Mouse (Mus musculus) limb, embryonic 14.5 days (tissue): ENCODE data around the gene Gm6525. TPM values are rescaled to one million over a fixed set of nuclear protein-coding genes. Genes with fewer than 3 reads are reported as not detected.

Experiments used
- ATAC-seq: fragments of 200-750 bp; cut with Nextera tagmentation; 2 replicates; pipeline ENCODE4 v1.8.0; 2017; ENCODE audit warnings: low read depth, moderate number of reproducible peaks, moderate TSS enrichment; ENCODE audit not compliant: low FRiP score
- DNase-seq: peaks from one replicate; pipeline ENCODE4 v3.0.0-alpha.2; 2015; ENCODE audit warnings: low spot score
- H3K27ac ChIP-seq: fragments of 300-500 bp; sonication (generic); replicated peaks from 2 replicates; pipeline ENCODE4 v1.5.1; 2014; ENCODE audit warnings: low read depth, mild to moderate bottlenecking, low read length, moderate library complexity, mixed read lengths
- H3K27me3 ChIP-seq: fragments of 300-500 bp; sonication (generic); 2 replicates; pipeline ENCODE4 v1.6.1; 2014; ENCODE audit warnings: low read length, mixed read lengths; ENCODE audit not compliant: control insufficient read depth, insufficient read depth
- H3K36me3 ChIP-seq: fragments of 300-500 bp; sonication (generic); 2 replicates; pipeline ENCODE4 v1.6.1; 2014; ENCODE audit warnings: mild to moderate bottlenecking, low read length, moderate library complexity, mixed read lengths; ENCODE audit not compliant: control insufficient read depth, insufficient read depth
- H3K4me1 ChIP-seq: fragments of 300-500 bp; sonication (generic); 2 replicates; pipeline ENCODE4 v1.6.1; 2014; ENCODE audit warnings: antibody characterized with exemption, low read length, mixed read lengths; ENCODE audit not compliant: control insufficient read depth, insufficient read depth
- H3K4me2 ChIP-seq: fragments of 300-500 bp; sonication (generic); replicated peaks from 2 replicates; pipeline ENCODE4 v1.6.1; 2014; ENCODE audit warnings: low read depth, mild to moderate bottlenecking, low read length, moderate library complexity; ENCODE audit not compliant: severe bottlenecking
- H3K4me3 ChIP-seq: fragments of 300-500 bp; sonication (generic); replicated peaks from 2 replicates; pipeline ENCODE4 v1.5.1; 2014; ENCODE audit warnings: low read length
- H3K9ac ChIP-seq: fragments of 300-500 bp; sonication (generic); 2 replicates; pipeline ENCODE4 v1.6.1; 2014; ENCODE audit warnings: mild to moderate bottlenecking, low read depth, low read length, moderate library complexity; ENCODE audit not compliant: severe bottlenecking
- H3K9me3 ChIP-seq: fragments of 300-500 bp; sonication (generic); 2 replicates; pipeline ENCODE4 v1.6.1; 2016; ENCODE audit warnings: low read length; ENCODE audit not compliant: control insufficient read depth
- POLR2A ChIP-seq: fragments of 200-500 bp; IDR thresholded peaks from 2 replicates; pipeline ENCODE4 v1.8.0; 2012; ENCODE audit warnings: inconsistent platforms, mild to moderate bottlenecking, moderate library complexity, borderline replicate concordance; ENCODE audit not compliant: insufficient read depth, insufficient read length; ENCODE audit errors: extremely low read depth
- WGBS: fragments of 180-500 bp; shearing (Covaris S2); extraction: QIAGEN DNeasy Blood & Tissue Kit; methylation state at CpG from one replicate; pipeline ENCODE4 v1.1.7; 2014; 5-methylcytosine and 5-hydroxymethylcytosine counted together
- polyA plus RNA-seq, 2 experiments: library from polyadenylated mRNA; depleted of rRNA in 1 of 2; stranded (reverse) in 1 of 2; unstranded in 1 of 2; fragments of >200 nt; fragmentation: Nextera tagmentation in 1 of 2; extraction: Ambion mirVana in 1 of 2; gene quantifications; 2 replicates each; pipeline versions ENCODE4 v1.2.1 to v1.2.3; 2012 to 2014

Gm6525 gene
- polyA plus RNA-seq, 2 experiments, result 0.39 to 0.55 TPM

GRCm38 (mm10) chr3:84193881-84194280, 20.0 kb downstream of the Gm6525 start:
- Histone ChIP-seq H3K4me1 (peaks cover 6% of the 10 kb centered on the region), H3K4me2 (no peak overlapping the region), H3K9me3 (no peaks in the 10 kb centered on the region), H3K27ac (no peak overlapping the region), H3K9ac (no peak overlapping the region), H3K27me3 (peaks cover 11% of the 10 kb centered on the region; the same call in 1 of the 2 replicates), H3K4me3 (no peak overlapping the region), H3K36me3 (peaks cover 5% of the 10 kb centered on the region; the same call in 1 of the 2 replicates)
- WGBS, result 85% methylated on average over 4 of the region's 4 CpGs
- TF ChIP-seq POLR2A, result no peak
- DNase-seq (no peak), ATAC-seq (no peak)

DNA sequence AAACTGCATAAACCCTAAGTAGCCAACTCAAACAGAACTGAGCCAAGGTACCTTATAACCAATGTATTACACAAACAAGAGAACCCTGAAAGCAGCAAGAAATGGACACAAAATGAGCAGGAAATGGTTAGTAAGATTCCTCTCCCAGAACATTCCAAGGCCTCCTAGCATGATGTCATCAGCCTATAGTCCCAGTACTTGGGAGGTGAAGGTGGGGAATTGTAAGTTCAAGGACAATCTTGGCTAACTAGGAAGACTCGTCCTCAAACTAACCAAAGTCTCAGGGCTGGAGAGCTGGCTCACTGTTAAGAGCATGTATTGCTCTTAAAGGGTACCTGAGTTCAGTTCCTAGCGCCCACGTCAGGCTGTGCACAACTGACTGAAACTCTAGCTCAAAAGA, 24.3 kb downstream of the Gm6525 start:
- Histone ChIP-seq H3K27me3 (no peaks in the 10 kb centered on the region), H3K36me3 (no peaks in the 10 kb centered on the region), H3K27ac (no peak overlapping the region), H3K4me3 (no peak overlapping the region), H3K4me1 (no peaks in the 10 kb centered on the region), H3K4me2 (no peak overlapping the region), H3K9me3 (no peaks in the 10 kb centered on the region), H3K9ac (no peak overlapping the region)
- no peak for TF ChIP-seq POLR2A
- 88% methylated on average over 3 of the region's 3 CpGs for WGBS
- DNase-seq (no peak), ATAC-seq (no peak)

DNA sequence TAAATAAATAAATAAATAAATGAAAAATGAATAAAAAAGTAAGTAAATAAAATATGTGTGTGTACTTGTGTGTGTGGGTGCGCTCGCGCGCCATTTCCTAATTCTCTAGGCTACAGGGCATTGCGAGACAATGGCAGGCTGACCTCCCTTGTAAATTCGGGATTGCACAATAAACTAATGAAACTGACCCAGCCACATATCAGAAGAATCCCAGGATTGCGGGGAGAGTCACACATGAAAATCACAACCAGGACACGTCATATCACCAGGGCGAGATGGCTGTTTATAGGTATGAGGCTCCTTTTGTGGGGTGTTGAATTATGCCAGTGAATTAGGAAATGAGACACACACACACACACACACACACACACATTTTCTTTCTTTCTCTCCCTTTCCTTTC, 25.6 kb downstream of the Gm6525 start:
- H3K9me3 ChIP-seq, result no peaks in the 10 kb centered on the region

GRCm38 (mm10) chr3:84200559-84201420, 26.9 kb downstream of the Gm6525 start:
- Histone ChIP-seq H3K4me3 (no peak overlapping the region), H3K27me3 (no peaks in the 10 kb centered on the region), H3K4me2 (no peak overlapping the region), H3K9ac (no peak overlapping the region), H3K9me3 (no peaks in the 10 kb centered on the region), H3K36me3 (no peaks in the 10 kb centered on the region), H3K4me1 (no peaks in the 10 kb centered on the region), H3K27ac (no peak overlapping the region)
- no peak for TF ChIP-seq POLR2A
- DNase-seq, result no peak
- no peak for ATAC-seq
- WGBS, result 62% methylated on average over 13 of the region's 13 CpGs

More for the DNA sequence above, 25.6 kb downstream of the Gm6525 start:
- 88% methylated on average over 9 of the region's 9 CpGs for WGBS
- Histone ChIP-seq H3K27ac (no peak overlapping the region), H3K4me3 (no peak overlapping the region), H3K36me3 (no peaks in the 10 kb centered on the region), H3K27me3 (no peaks in the 10 kb centered on the region), H3K9ac (no peak overlapping the region), H3K4me2 (no peak overlapping the region), H3K4me1 (no peaks in the 10 kb centered on the region)
- no peak for TF ChIP-seq POLR2A
- ATAC-seq (no peak), DNase-seq (no peak)

GRCm38 (mm10) chr3:84204640-84205039, 30.7 kb downstream of the Gm6525 start:
- H3K4me3 ChIP-seq, result no peak overlapping the region
- H3K36me3 ChIP-seq, result no peaks in the 10 kb centered on the region
- no peaks in the 10 kb centered on the region for H3K27me3 ChIP-seq
- ATAC-seq, result no peak
- H3K27ac ChIP-seq, result no peak overlapping the region
- no peaks in the 10 kb centered on the region for H3K9me3 ChIP-seq
- WGBS, result 76% methylated on average over 5 of the region's 5 CpGs
- no peak for TF ChIP-seq POLR2A
- H3K4me1 ChIP-seq, result no peaks in the 10 kb centered on the region
- DNase-seq, result no peak
- no peak overlapping the region for H3K9ac ChIP-seq
- no peak overlapping the region for H3K4me2 ChIP-seq
